Mouse (Mus musculus) midbrain, embryonic 14.5 days (tissue): ENCODE data around the gene Pdss1. TPM values are rescaled to one million over a fixed set of nuclear protein-coding genes. Genes with fewer than 3 reads are reported as not detected.
"Not testable (repeated sequence)": the region's sequence is repeated elsewhere in the genome, so short reads cannot be mapped to it uniquely, and the experiment has no call there.

ENCODE experiments used
- ATAC-seq: fragments of 200-750 bp; cut with Nextera tagmentation; 2 replicates; pipeline ENCODE4 v1.8.0; 2017; ENCODE audit warnings: moderate number of reproducible peaks, moderate library complexity; ENCODE audit not compliant: low FRiP score, low TSS enrichment
- DNase-seq: peaks from one replicate; pipeline ENCODE4 v3.0.0-alpha.2; 2015
- H3K27ac ChIP-seq: fragments of 300-500 bp; sonication (generic); replicated peaks from 2 replicates; pipeline ENCODE4 v1.5.1; 2014; ENCODE audit warnings: mild to moderate bottlenecking, low read depth, low read length, moderate library complexity
- H3K27me3 ChIP-seq: fragments of 300-500 bp; sonication (generic); 2 replicates; pipeline ENCODE4 v1.6.1; 2014; ENCODE audit warnings: low read length, control low read depth, mixed read lengths; ENCODE audit not compliant: control insufficient read depth, insufficient read depth
- H3K36me3 ChIP-seq: fragments of 300-500 bp; sonication (generic); 2 replicates; pipeline ENCODE4 v1.6.1; 2014; ENCODE audit warnings: low read length, control low read depth; ENCODE audit not compliant: control insufficient read depth, insufficient read depth
- H3K4me1 ChIP-seq: fragments of 300-500 bp; sonication (generic); 2 replicates; pipeline ENCODE4 v1.6.1; 2014; ENCODE audit warnings: mild to moderate bottlenecking, antibody characterized with exemption, low read length, control low read depth; ENCODE audit not compliant: control insufficient read depth, insufficient read depth
- H3K4me2 ChIP-seq: fragments of 300-500 bp; sonication (generic); 2 replicates; pipeline ENCODE4 v1.6.1; 2014; ENCODE audit warnings: mild to moderate bottlenecking, low read length, moderate library complexity
- H3K4me3 ChIP-seq: fragments of 300-500 bp; sonication (generic); replicated peaks from 2 replicates; pipeline ENCODE4 v1.5.1; 2014; ENCODE audit warnings: low read depth, low read length
- H3K9ac ChIP-seq: fragments of 300-500 bp; sonication (generic); replicated peaks from 2 replicates; pipeline ENCODE4 v1.6.1; 2014; ENCODE audit warnings: mild to moderate bottlenecking, low read length, moderate library complexity
- H3K9me3 ChIP-seq: fragments of 300-500 bp; sonication (generic); 2 replicates; pipeline ENCODE4 v1.6.1; 2016; ENCODE audit warnings: low read length, control low read depth, mixed read lengths; ENCODE audit not compliant: control insufficient read depth
- WGBS: fragments of 180-500 bp; shearing (Covaris S2); extraction: QIAGEN DNeasy Blood & Tissue Kit; methylation state at CpG from one replicate; pipeline ENCODE4 v1.1.7; 2014; 5-methylcytosine and 5-hydroxymethylcytosine counted together
- polyA plus RNA-seq: library from polyadenylated mRNA; unstranded; fragments of >200 nt; fragmentation: Nextera tagmentation; extraction: Ambion mirVana; gene quantifications from 2 replicates; pipeline ENCODE4 v1.2.1, GENCODE M21; 2014

Pdss1 gene
- 23.5 and 28.4 TPM in 2 replicates for polyA plus RNA-seq

- H3K36me3 ChIP-seq = no peaks in the 10 kb centered on the region
- H3K9me3 ChIP-seq = no peaks in the 10 kb centered on the region
- peak within 1 kb of the TSS; percentile 68 for H3K9ac ChIP-seq
- H3K4me2 ChIP-seq = peak within 1 kb of the TSS; percentile 88
- DNase-seq (peak; percentile 94), ATAC-seq (peak; percentile 96)
- WGBS = under 1% methylated on average over 81 of the region's 81 CpGs
- H3K4me3 ChIP-seq = peak within 1 kb of the TSS; percentile 86
- peak within 1 kb of the TSS; percentile 87 for H3K27ac ChIP-seq
- H3K4me1 ChIP-seq = peaks cover 12% of the 10 kb centered on the region
- H3K27me3 ChIP-seq = no peaks in the 10 kb centered on the region
These were observed at the start of gene Pdss1 for GRCm38 (mm10) chr2:22895282-22896273. TSS of gene Pdss1 (plus strand) at chr2:22895522.

DNA sequence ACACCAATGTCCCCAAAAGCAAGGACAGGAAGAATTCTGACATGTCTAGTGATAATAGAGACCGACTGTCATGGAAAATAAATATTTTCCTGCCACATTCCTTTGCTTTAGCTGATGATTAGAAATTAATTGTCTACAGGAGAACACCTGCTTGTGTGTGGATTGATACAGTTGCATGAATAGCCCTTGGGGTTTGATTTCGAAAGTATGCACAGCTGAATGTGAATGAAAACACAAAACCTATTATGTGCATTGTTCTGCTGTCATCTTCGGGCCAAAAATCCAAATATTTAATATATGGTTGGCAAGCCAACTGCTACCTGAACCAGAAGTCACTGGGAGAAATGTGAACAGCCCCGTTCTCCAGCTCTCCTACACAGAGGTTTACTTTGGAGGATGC is 43.4 kb upstream of the Pdss1 start:
- H3K27me3 ChIP-seq = no peaks in the 10 kb centered on the region
- WGBS = 79% methylated on average over 4 of the region's 4 CpGs
- no peak overlapping the region for H3K9ac ChIP-seq

GRCm38 (mm10) chr2:22857501-22857900 is 37.8 kb upstream of the Pdss1 start:
- 24% methylated on average over 3 of the region's 3 CpGs for WGBS
- no peaks in the 10 kb centered on the region for H3K27me3 ChIP-seq
- no peaks in the 10 kb centered on the region for H3K36me3 ChIP-seq
- no peak overlapping the region for H3K9ac ChIP-seq
- no peaks in the 10 kb centered on the region for H3K9me3 ChIP-seq
- H3K4me2 ChIP-seq = no peak overlapping the region
- no peak overlapping the region for H3K27ac ChIP-seq
- no peak overlapping the region for H3K4me3 ChIP-seq
- 0 out of 2 replicates have a peak, but pooled peaks cover 3% of the 10 kb centered on the region for H3K4me1 ChIP-seq
- peak; percentile 78 for DNase-seq
- no peak for ATAC-seq

More for the DNA sequence above, 43.4 kb upstream of the Pdss1 start:
- Histone ChIP-seq H3K4me2 (no peak overlapping the region), H3K4me1 (no peaks in the 10 kb centered on the region), H3K9me3 (no peaks in the 10 kb centered on the region), H3K4me3 (no peak overlapping the region), H3K36me3 (no peaks in the 10 kb centered on the region), H3K27ac (no peak overlapping the region)
- no peak for DNase-seq
- no peak for ATAC-seq

GRCm38 (mm10) chr2:22862194-22862593 is 33.1 kb upstream of the Pdss1 start:
- Histone ChIP-seq H3K4me3 (no peak overlapping the region), H3K27me3 (no peaks in the 10 kb centered on the region), H3K9ac (no peak overlapping the region), H3K4me1 (0 out of 2 replicates have a peak, but pooled peaks cover 3% of the 10 kb centered on the region), H3K9me3 (no peaks in the 10 kb centered on the region), H3K4me2 (no peak overlapping the region), H3K36me3 (no peaks in the 10 kb centered on the region), H3K27ac (no peak overlapping the region)
- ATAC-seq = no peak
- no peak for DNase-seq
- 84% methylated on average over 2 of the region's 2 CpGs for WGBS

- DNase-seq (peak; percentile 89), ATAC-seq (peak; percentile 90)
- H3K36me3 ChIP-seq, H3K4me3 ChIP-seq, H3K4me1 ChIP-seq, H3K27me3 ChIP-seq, H3K9ac ChIP-seq, H3K4me2 ChIP-seq, H3K9me3 ChIP-seq, H3K27ac ChIP-seq: not testable (repeated sequence)
- WGBS = 2% methylated on average over 6 of the region's 6 CpGs
These were observed 30.8 kb upstream of the Pdss1 start for GRCm38 (mm10) chr2:22864394-22865037.

DNA sequence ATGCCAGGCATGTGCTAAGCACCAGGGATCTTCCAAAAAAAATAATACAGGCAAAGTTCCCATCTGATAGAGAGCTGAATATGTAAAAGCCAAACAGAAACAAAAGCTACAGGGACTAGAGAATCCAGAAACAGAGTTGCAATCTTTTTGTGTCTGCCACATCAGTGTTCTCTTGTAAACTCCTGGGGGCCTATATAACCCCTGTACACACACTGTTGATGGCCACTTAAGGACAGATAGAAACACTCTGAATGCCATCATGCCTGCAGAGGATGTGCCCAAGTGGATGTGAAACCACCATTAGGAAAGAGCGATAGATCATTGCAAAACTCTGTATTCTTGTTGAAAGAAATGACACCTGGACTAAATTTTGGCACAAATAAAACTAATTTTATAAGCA is 29.5 kb upstream of the Pdss1 start:
- 88% methylated on average over 1 of the region's 1 CpGs for WGBS
- no peaks in the 10 kb centered on the region for H3K4me1 ChIP-seq
- no peak for ATAC-seq
- H3K27me3 ChIP-seq = no peaks in the 10 kb centered on the region
- no peaks in the 10 kb centered on the region for H3K36me3 ChIP-seq
- H3K9ac ChIP-seq = no peak overlapping the region
- no peak for DNase-seq
- no peak overlapping the region for H3K4me3 ChIP-seq
- H3K9me3 ChIP-seq = no peaks in the 10 kb centered on the region
- H3K4me2 ChIP-seq = no peak overlapping the region
- H3K27ac ChIP-seq = no peak overlapping the region

GRCm38 (mm10) chr2:22866894-22867424 is 28.4 kb upstream of the Pdss1 start:
- Histone ChIP-seq H3K36me3 (no peaks in the 10 kb centered on the region), H3K9me3 (no peaks in the 10 kb centered on the region), H3K9ac (no peak overlapping the region), H3K27ac (no peak overlapping the region), H3K4me1 (no peaks in the 10 kb centered on the region), H3K4me2 (no peak overlapping the region), H3K4me3 (no peak overlapping the region), H3K27me3 (no peaks in the 10 kb centered on the region)
- DNase-seq (no peak), ATAC-seq (no peak)
- WGBS = 84% methylated on average over 7 of the region's 7 CpGs

- DNase-seq (no peak), ATAC-seq (no peak)
- Histone ChIP-seq H3K4me3 (no peak overlapping the region), H3K9me3 (no peaks in the 10 kb centered on the region), H3K4me1 (no peaks in the 10 kb centered on the region), H3K9ac (no peak overlapping the region), H3K36me3 (no peaks in the 10 kb centered on the region), H3K4me2 (no peak overlapping the region), H3K27me3 (no peaks in the 10 kb centered on the region), H3K27ac (no peak overlapping the region)
- 87% methylated on average over 1 of the region's 1 CpGs for WGBS
These were observed 22.2 kb upstream of the Pdss1 start for GRCm38 (mm10) chr2:22873159-22873558.
